Mouse (Mus musculus) NIH3T3 (cell line): Measurements from ENCODE around the gene Gucy2c.
"Not testable (repeated sequence)": the region's sequence is repeated elsewhere in the genome, so short reads cannot be mapped to it uniquely, and the experiment has no call there.

ENCODE experiments used
- DNase-seq: peaks from one replicate; pipeline ENCODE4 v3.0.0-alpha.2; 2012; ENCODE audit warnings: low read depth

Gucy2c gene

DNA sequence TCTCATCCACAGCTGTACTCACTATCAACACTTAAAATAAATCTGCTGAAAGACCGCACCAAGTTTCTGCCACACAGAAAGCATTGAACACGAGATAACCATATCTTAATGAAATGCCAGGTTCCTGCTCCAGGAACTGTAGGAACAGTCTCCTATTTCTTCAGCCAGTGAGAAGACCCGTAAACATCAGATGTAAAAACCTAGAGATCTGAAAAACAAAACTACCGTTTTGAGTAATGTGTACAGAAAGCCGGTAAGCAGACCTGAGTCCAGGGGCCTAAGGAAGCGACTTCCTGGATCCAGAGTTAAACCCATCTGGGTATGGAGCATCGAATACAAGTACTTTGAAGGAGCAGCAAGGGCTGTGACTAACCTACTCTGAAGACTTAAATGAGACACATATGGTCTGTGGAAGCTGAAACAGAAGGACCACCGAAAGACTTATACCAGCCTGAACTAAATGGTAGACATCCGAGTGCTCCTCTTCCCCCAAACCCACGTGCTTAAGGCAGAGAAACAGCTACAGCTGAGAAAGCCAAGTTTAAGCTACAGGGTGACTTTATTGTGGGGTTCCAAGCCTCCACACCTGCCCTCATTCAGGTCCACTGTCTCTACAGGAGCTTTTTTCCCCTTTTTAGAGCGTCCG lies 21.7 kb upstream of the Gucy2c start:
- no peak for DNase-seq

GRCm38 (mm10) chr6:136801274-136801673 lies 19.7 kb upstream of the Gucy2c start:
- no peak for DNase-seq

- no peak for DNase-seq
Observed at GRCm38 (mm10) chr6:136800710-136801109, 19.1 kb upstream of the Gucy2c start.

GRCm38 (mm10) chr6:136797874-136798693 lies 16.5 kb upstream of the Gucy2c start:
- not testable (repeated sequence) for DNase-seq

DNA sequence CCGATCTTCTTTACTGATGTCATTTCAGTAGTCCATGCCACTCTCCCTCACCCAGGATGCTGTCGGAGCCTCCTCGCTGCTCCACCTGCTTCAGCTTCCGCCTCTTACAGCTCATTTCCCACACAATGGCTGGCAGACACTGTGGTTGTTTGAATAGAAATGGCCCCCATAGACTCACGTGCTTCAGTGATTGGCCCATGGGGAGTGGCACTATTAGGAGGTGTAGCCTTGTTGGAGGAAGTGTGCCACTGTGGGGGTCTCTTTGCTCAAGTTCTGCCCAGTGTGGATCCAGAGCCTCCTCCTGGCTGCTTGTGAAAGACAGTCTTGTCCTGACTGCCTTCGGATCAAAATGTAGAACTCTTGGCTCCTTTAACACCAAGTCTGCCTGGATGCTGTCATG lies 14.3 kb upstream of the Gucy2c start:
- no peak for DNase-seq

DNA sequence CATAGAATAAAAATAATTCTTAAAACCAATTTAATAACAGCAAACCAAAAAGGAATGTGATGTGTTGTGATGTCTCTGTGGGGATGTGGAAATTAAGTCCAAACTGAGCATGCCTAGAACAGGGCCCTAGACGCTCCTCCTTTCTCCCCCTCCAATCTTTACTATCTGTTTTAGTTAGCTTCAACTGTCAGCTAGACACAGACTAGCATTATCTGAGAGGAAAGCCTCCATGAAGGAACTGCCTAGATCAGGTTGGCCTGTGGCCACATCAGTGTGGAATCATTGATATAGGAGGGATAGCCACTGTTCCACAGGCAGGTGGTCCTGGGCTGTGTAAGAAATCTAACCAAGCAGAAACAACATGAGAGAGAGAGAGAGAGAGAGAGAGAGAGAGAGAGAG lies 13.5 kb upstream of the Gucy2c start:
- no peak for DNase-seq

- DNase-seq = no peak
Observed at GRCm38 (mm10) chr6:136793831-136794525, 12.4 kb upstream of the Gucy2c start.

DNA sequence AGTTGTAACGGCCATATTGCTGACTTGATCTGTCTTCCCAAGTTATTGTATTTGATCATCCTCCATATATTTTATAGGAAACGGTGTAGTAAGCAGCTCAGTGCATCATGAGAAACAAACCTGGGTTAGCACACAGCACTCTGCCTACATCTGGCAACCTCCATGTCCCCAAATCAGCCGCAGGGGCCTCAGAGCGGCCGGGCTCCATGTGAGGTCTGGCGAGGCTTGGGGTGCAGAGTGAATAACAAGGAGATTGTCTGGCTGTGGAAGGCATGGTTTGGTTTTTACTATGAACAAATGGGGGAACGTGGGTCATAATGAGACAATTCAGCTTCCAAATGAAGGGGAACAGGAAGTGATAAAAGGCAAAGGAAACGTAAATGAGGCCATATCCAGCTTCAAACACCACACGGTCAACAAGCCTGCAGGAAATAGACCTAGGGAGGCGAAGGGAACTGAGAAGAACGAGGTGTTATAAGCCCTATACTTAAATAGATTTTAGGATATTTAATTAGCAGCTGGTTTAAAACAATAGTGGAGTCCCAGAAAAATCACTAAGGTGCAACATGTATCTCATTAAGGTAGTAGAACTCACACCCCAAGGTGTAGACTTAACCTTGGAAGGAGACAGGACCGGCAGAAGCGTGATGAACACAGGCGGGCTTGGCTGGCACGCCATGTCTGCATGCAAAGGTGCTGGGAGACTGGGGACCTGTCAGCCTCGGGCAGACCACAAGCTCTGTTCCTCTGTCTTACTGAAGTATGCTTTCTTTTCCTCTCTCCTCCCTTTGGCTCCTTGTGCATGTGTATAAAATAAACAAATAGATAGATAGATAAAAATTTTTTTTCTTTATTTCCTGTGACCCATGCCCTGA lies 11.6 kb upstream of the Gucy2c start:
- no peak for DNase-seq

DNA sequence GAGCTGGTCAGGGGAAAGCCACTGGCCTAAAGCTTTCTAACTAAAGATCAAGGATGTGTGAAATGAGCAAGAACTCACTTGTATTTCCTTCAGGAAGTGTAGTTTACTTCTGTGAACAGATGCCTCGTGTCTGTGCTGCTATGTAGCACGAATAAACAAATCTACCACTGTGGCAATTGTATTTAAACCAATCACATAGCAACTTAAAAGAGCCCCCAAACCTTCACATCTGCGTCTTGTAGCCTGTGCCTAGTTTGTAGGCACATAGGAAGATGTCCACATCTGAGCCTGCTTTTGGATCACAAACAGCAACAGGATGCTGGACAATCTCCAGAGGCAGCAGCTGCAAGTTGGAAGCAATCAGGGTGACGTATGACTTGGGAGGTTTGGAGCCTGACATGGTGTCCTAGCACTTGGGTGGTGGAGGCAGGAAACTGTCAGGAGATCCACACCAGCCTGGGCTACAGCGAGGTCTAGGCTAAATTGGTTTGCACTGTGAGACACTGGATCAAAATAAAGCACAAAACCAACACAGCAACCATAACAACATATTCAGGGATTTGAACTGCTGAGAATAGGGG lies 7.9 kb upstream of the Gucy2c start:
- DNase-seq = no peak

- no peak for DNase-seq
Observed at GRCm38 (mm10) chr6:136782761-136783160, 1.2 kb upstream of the Gucy2c start.

DNA sequence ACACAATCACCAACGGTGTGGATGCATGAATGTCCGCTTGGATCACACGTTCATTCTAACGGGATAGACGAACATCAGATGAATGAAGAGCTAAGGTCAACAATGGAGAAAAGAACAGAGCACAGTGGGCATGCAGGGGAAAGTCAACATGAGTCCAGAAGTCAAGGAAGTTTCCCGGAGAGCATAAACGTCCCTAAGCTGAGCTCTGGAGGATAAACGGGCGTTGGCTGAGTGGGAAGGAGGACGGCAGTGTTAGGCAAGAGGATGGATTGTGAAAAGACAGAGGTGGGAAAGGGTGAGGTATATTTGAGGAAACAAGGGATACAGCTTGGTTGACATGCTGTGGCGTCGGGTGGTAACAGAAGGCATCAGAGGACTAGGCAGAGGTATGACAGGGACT lies 581 bp upstream of the Gucy2c start:
- DNase-seq = no peak

DNA sequence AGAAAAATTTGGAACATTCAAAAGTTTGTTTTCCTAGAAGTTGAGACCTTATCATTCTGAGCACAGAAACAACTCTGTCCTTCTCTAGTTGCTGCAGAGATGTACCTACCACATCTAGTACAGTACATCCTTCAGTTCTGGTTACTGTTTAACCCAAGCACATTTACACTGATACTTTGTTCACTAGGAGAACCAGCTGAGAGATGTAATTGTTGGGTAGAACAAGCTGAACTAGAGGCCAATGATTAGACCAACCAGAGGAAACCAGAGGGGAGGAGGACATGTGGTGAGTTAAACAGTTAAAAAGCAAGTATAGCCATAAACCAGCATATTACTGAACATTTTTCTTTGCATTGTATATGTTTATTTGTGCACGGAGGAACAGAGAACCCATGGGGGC lies 5.2 kb downstream of the Gucy2c start:
- no peak for DNase-seq

DNA sequence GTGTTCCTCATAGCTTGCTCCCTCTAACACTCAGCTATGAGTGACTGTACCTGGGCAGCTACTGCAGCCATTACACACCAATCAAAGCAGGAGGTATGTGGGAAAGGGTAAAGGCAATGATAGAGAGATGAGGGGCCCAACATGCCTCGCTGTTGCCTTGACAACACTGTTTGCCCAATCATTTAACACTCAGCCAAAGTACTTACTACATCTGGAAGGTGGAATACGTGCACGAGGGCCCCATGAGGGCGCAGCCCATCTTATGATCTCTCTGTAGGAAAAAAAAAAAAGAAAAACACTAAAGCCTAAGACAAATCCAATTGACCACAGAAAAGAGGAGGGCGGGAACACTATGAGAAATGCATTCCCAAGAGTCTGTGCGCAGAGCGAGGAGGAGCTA lies 11.7 kb downstream of the Gucy2c start:
- no peak for DNase-seq

DNA sequence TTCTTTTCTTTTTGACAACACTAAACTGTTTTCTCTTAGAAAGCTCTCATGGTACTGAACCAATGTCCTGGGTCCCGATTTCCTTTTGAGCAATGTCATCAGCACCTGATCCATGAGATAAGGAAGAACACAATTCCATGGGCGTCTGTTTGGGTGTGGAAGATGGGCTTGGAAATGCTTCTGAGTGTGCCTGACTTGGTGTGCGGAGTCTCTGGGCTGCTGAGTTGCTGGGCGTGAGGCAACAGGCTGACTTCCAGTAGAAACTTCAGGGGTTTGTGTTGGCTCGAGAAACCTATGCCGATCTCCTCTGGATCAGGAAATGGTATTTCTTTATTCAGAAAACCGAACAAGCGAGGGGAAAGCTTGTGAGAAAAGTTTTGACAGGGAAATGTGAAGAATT lies 12.4 kb downstream of the Gucy2c start:
- DNase-seq = no peak

DNA sequence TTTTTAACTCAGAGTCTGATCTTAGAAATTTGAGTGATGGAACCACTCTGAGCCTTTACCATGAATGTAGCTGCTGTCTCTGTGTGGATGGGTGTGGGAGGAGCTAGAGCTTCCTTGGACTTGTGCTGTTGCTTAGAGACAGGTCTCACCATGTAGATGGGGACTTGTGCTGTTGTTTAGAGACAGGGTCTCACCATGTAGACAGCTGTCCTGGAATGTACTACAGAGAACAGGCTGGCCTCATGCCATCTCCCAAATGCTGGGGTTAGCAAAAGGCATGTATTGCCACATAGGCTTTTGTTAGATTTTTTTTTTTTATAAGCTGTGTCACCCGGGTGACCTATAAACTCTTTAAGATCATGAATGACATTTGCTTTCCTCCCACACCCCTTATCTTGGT lies 17.7 kb downstream of the Gucy2c start:
- no peak for DNase-seq

DNA sequence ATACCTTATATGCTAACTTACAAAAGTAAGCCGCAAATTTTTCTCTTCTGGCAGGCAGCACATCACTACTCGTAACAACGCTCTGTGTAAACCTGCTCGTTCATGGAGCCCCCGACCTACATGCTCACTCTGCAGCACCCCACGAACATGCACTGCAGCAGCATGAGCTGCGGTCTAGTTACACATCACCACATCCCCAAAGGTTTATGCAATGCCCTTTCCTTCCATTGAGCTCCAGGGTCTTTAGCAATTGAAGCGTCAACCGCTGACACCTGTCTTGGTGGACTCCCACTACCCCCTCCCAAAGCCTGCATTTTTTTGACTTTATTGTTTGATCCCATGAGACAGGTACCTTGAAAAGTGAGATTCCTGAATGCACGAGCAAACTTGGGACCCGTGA lies 31.0 kb downstream of the Gucy2c start:
- DNase-seq = no peak

DNA sequence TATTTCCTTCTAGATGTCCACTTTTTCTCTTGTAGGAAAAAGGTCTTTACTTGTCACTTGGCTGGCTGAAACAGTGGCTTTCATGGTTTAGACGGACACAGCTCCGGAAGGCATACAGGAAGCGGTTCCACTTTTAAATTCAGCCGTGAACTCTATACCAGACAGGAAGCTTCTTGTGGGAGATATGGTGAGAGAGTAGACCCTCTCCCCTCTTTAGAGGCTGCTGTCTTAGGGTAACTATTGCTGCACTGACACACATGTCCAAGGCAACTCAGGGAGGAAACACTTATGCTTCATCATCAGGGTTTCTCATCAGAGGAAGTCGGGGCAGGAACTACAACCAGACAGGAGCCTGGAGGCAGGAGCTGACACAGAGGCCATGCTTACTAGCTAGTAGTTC lies 36.0 kb downstream of the Gucy2c start:
- no peak for DNase-seq

GRCm38 (mm10) chr6:136743729-136744128 lies 37.8 kb downstream of the Gucy2c start:
- no peak for DNase-seq

- DNase-seq = peak; percentile 94
Observed at GRCm38 (mm10) chr6:136742352-136743118, 39.0 kb downstream of the Gucy2c start.

DNA sequence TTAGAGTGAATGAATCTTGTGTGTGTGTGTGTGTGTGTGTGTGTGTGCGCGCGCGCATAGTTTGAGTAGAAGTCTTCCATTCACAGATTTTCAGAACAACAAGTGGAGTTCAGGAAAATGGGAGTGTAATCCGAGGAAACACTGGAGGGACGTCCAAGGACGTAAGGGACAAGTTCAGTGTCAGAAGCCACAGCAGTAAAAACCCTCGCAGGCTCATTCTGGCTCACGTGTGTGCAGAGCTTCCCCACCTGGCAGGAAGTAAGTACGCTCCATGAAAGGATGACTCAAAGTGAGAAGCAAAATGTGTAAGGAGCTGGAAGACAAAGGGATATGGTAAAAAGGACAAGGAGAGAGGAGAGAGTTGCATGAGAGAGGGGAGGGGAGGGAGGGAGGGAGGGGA lies 40.3 kb downstream of the Gucy2c start:
- no peak for DNase-seq

GRCm38 (mm10) chr6:136735766-136736165 lies 45.8 kb downstream of the Gucy2c start:
- DNase-seq = no peak
